ENCODE assay signal across 8 mouse cellular contexts in the genomic region with DNA sequence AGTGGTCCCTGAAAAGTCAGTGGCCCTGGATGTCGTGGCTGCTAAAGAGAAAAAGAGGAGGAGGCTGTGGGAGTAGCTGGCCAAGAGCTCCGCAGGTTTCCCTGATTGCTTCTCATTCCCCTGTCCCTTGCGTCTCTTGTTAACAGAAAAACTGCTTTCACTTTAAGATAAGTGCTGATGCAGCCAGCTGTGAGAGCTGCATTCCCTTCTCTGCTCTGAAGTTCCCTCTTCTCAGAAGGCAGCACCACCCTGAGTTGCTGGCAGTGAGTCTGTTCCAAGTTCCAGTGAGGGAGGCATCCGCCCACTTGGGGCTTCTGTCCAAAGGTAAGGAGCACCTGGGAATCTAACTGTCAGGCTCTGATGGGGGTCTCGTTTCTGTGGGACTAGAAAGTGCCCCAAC.
A peak's percentile ranks its signal among the peaks of the same experiment; 100 is the strongest.
DNase-seq lines count a peak whose midpoint lies in the region; ATAC-seq and TF ChIP-seq lines count a peak whose summit lies in the region.
"Not testable (repeated sequence)": the region's sequence is repeated elsewhere in the genome, so short reads cannot be mapped to it uniquely, and the experiment has no call there.

No protein-coding gene starts in this region.

- TF ChIP-seq CTCF in gastrocnemius, adult 2 months (IDR thresholded peaks at IDR 0.05) = not testable (repeated sequence)

- peak overlapping the region; percentile 23; the same call in 1 of the 2 replicates for H3K4me3 ChIP-seq in gastrocnemius, adult 2 months

- peak; percentile 1 for DNase-seq in adrenal gland, adult 2 months
- DNase-seq in gastrocnemius, adult 2 months = not testable (repeated sequence)
- DNase-seq in heart, adult 8-10 months (ENCODE audit: low spot score) = peak; percentile 13
- DNase-seq in heart, postnatal 10 days = peak; percentile 2 to 4
- peak; percentile 8 for DNase-seq in layer of hippocampus, adult 9-11 months
- peak; percentile 2 for DNase-seq in telencephalon, adult 2 months (ENCODE audit: low read depth, low spot score)
- peak; percentile 12 for DNase-seq in thymus, postnatal 4 days

- intact Hi-C loops in gastrocnemius, adult 2 months (cut with DNase I); heart, postnatal 10 days (cut with DNase I): not testable (repeated sequence)

- not testable (repeated sequence) for H3K27ac ChIP-seq in gastrocnemius, adult 2 months

- ATAC-seq in megakaryocyte progenitor cell, adult 5-6 weeks (replicated peaks; ENCODE audit: poor library complexity) = peak; percentile 80
